Mouse (Mus musculus): ENCODE results near the gene Trpm3. TPM values are rescaled to one million over a fixed set of nuclear protein-coding genes. Genes with fewer than 3 reads are reported as not detected.
A peak's percentile ranks its signal among the peaks of the same experiment; 100 is the strongest.

The Trpm3 gene
- polyA plus RNA-seq, 2 experiments from 2014 or later = 0.24 TPM; not detected in 1

- ATAC-seq = no peak
These were observed 720.8 kb downstream of the Trpm3 start for GRCm38 (mm10) chr19:22859644-22860043.

GRCm38 (mm10) chr19:22867456-22867855, 728.6 kb downstream of the Trpm3 start:
- no peak for ATAC-seq

- ATAC-seq = no peak
These were observed 731.0 kb downstream of the Trpm3 start for GRCm38 (mm10) chr19:22869853-22870252.

GRCm38 (mm10) chr19:22872456-22872855, 733.6 kb downstream of the Trpm3 start:
- ATAC-seq = no peak

GRCm38 (mm10) chr19:22880199-22880598, 741.4 kb downstream of the Trpm3 start:
- ATAC-seq = no peak

GRCm38 (mm10) chr19:22882670-22883111, 743.8 kb downstream of the Trpm3 start:
- ATAC-seq = no peak

GRCm38 (mm10) chr19:22883154-22883553, 744.3 kb downstream of the Trpm3 start:
- no peak for ATAC-seq

- no peak for ATAC-seq
These were observed 745.0 kb downstream of the Trpm3 start for GRCm38 (mm10) chr19:22883744-22884317.

GRCm38 (mm10) chr19:22884357-22884756, 745.5 kb downstream of the Trpm3 start:
- ATAC-seq = no peak

GRCm38 (mm10) chr19:22885051-22885450, 746.2 kb downstream of the Trpm3 start:
- no peak for ATAC-seq

- no peak for ATAC-seq
These were observed 763.0 kb downstream of the Trpm3 start for GRCm38 (mm10) chr19:22901892-22902291.

- ATAC-seq = no peak
These were observed 763.5 kb downstream of the Trpm3 start for GRCm38 (mm10) chr19:22902386-22902785.

GRCm38 (mm10) chr19:22905066-22905482, 766.2 kb downstream of the Trpm3 start:
- ATAC-seq = no peak

- ATAC-seq = no peak
These were observed 771.8 kb downstream of the Trpm3 start for GRCm38 (mm10) chr19:22910686-22911085.

GRCm38 (mm10) chr19:22912971-22913370, 774.1 kb downstream of the Trpm3 start:
- ATAC-seq = no peak

GRCm38 (mm10) chr19:22915868-22916642, 777.2 kb downstream of the Trpm3 start:
- ATAC-seq = peak; percentile 73

GRCm38 (mm10) chr19:22916643-22917344, 777.9 kb downstream of the Trpm3 start:
- no peak for ATAC-seq

- ATAC-seq = no peak
These were observed 778.5 kb downstream of the Trpm3 start for GRCm38 (mm10) chr19:22917345-22917735.

GRCm38 (mm10) chr19:22920949-22921348, 782.1 kb downstream of the Trpm3 start:
- ATAC-seq = no peak

GRCm38 (mm10) chr19:22922871-22923670, 784.2 kb downstream of the Trpm3 start:
- ATAC-seq = no peak

GRCm38 (mm10) chr19:22925284-22925683, 786.4 kb downstream of the Trpm3 start:
- ATAC-seq = no peak

- no peak for ATAC-seq
These were observed 787.9 kb downstream of the Trpm3 start for GRCm38 (mm10) chr19:22926753-22927152.

- no peak for ATAC-seq
These were observed 789.5 kb downstream of the Trpm3 start for GRCm38 (mm10) chr19:22928366-22928765.

All from activated CD4-positive, CD25-positive, alpha-beta regulatory T cell, adult 4 months (primary cell).